In genomic region chr4:132509621-132510296, GRCm38 (mm10) we compare ENCODE assay signal across 8 mouse cellular contexts. TPM values are rescaled to one million over a fixed set of nuclear protein-coding genes. Genes with fewer than 3 reads are reported as not detected.
DNase-seq lines count a peak whose midpoint lies in the region; ATAC-seq and TF ChIP-seq lines count a peak whose summit lies in the region.

No protein-coding gene starts in this region.

- H3K36me3 ChIP-seq in ES-E14 (ENCODE audit: control insufficient read depth, insufficient read depth, low read length, poor library complexity, severe bottlenecking) = peaks cover 2% of the 10 kb centered on the region; the same call in 1 of the 2 replicates
- H3K36me3 ChIP-seq in forebrain, embryonic 13.5 days (ENCODE audit: poor library complexity, severe bottlenecking) = no peaks in the 10 kb centered on the region
- no peaks in the 10 kb centered on the region for H3K36me3 ChIP-seq in heart, postnatal 0 days (replicated peaks; ENCODE audit: control insufficient read depth, insufficient read depth, low read length)
- no peaks in the 10 kb centered on the region for H3K36me3 ChIP-seq in lung, embryonic 15.5 days

- TF ChIP-seq EP300 in heart, postnatal 0 days (IDR thresholded peaks at IDR 0.05; ENCODE audit: low read depth) = no peak

- DNase-seq in ES-E14 (ENCODE audit: low read depth, low spot score) = peak; percentile 87
- DNase-seq in cerebellum, adult 11 months = peak; percentile 40
- peak; percentile 69 for DNase-seq in heart, postnatal 0 days (ENCODE audit: low spot score)
- DNase-seq in kidney, postnatal 36 days = peak; percentile 94 to 95
- peak; percentile 49 for DNase-seq in ovary, postnatal 10 days (ENCODE audit: low spot score)
- peak; percentile 68 for DNase-seq in urinary bladder, adult 2 months (ENCODE audit: low spot score)

- peak; percentile 71 for ATAC-seq in forebrain, embryonic 13.5 days
- peak; percentile 51 for ATAC-seq in heart, postnatal 0 days (ENCODE audit: insufficient read depth, low read depth)
- ATAC-seq in lung, embryonic 15.5 days (ENCODE audit: borderline replicate concordance, extremely low read depth, low FRiP score, low TSS enrichment) = peak; percentile 82

- WGBS in forebrain, embryonic 13.5 days = under 1% methylated on average over 51 of the region's 52 CpGs
- WGBS in heart, postnatal 0 days = under 1% methylated on average over 50 of the region's 52 CpGs
- under 1% methylated on average over 49 of the region's 52 CpGs for WGBS in lung, embryonic 15.5 days

- no peak for TF ChIP-seq CTCF in heart, postnatal 0 days (IDR thresholded peaks at IDR 0.05; ENCODE audit: low read depth)

- peak overlapping the region; percentile 97 for H3K27ac ChIP-seq in ES-E14 (ENCODE audit: insufficient read depth, low read depth, low read length, poor library complexity, severe bottlenecking)
- peak overlapping the region; percentile 46 for H3K27ac ChIP-seq in forebrain, embryonic 13.5 days
- peak overlapping the region; percentile 61 for H3K27ac ChIP-seq in heart, postnatal 0 days (ENCODE audit: low read depth)
- H3K27ac ChIP-seq in lung, embryonic 15.5 days = peak overlapping the region; percentile 92

- in situ Hi-C loops in ES-E14 (cut with MboI; ENCODE audit: low sequenced_read_pairs in 2 of 2, unreplicated experiment in 2 of 2) = no loop called here

- H3K9me3 ChIP-seq in ES-E14 (ENCODE audit: control insufficient read depth, insufficient read depth, low read depth, low read length) = no peaks in the 10 kb centered on the region
- no peaks in the 10 kb centered on the region for H3K9me3 ChIP-seq in forebrain, embryonic 13.5 days (replicated peaks)
- H3K9me3 ChIP-seq in heart, postnatal 0 days (replicated peaks; ENCODE audit: control insufficient read depth, low read length) = no peaks in the 10 kb centered on the region
- no peaks in the 10 kb centered on the region for H3K9me3 ChIP-seq in lung, embryonic 15.5 days

- peaks cover 7 to 10% of the 10 kb centered on the region in 2 experiments; a peak in 3 of 4 replicates for H3K4me1 ChIP-seq in ES-E14 (ENCODE audit: control insufficient read depth in 2 of 2, insufficient read depth in 2 of 2, low read length in 2 of 2, poor library complexity in 1 of 2)
- peaks cover 14% of the 10 kb centered on the region for H3K4me1 ChIP-seq in forebrain, embryonic 13.5 days
- H3K4me1 ChIP-seq in heart, postnatal 0 days (ENCODE audit: control insufficient read depth, insufficient read depth) = peaks cover 19% of the 10 kb centered on the region; the same call in 1 of the 2 replicates
- peaks cover 31% of the 10 kb centered on the region for H3K4me1 ChIP-seq in lung, embryonic 15.5 days

- peak overlapping the region; percentile 99 for H3K9ac ChIP-seq in ES-E14 (ENCODE audit: insufficient read depth, low read depth, low read length, poor library complexity, severe bottlenecking)
- H3K9ac ChIP-seq in forebrain, embryonic 13.5 days = peak overlapping the region; percentile 76
- H3K9ac ChIP-seq in heart, postnatal 0 days (replicated peaks; ENCODE audit: low read depth, low read length) = peak overlapping the region; percentile 51
- H3K9ac ChIP-seq in lung, embryonic 15.5 days = peak overlapping the region; percentile 78

- peak overlapping the region; percentile 99 for H3K4me3 ChIP-seq in ES-E14 (ENCODE audit: insufficient read depth in 1 of 2, low read depth in 1 of 2, low read length in 2 of 2, poor library complexity in 1 of 2, severe bottlenecking in 1 of 2)
- H3K4me3 ChIP-seq in forebrain, embryonic 13.5 days = peak overlapping the region; percentile 79
- peak overlapping the region; percentile 83 for H3K4me3 ChIP-seq in heart, postnatal 0 days (ENCODE audit: low read depth, low read length)
- H3K4me3 ChIP-seq in lung, embryonic 15.5 days = peak overlapping the region; percentile 85

- peaks cover 4% of the 10 kb centered on the region; the same call in 1 of the 2 replicates for H3K27me3 ChIP-seq in forebrain, embryonic 13.5 days
- H3K27me3 ChIP-seq in heart, postnatal 0 days (ENCODE audit: control insufficient read depth, insufficient read depth, low read length) = no peaks in the 10 kb centered on the region
- no peaks in the 10 kb centered on the region for H3K27me3 ChIP-seq in lung, embryonic 15.5 days

- peak overlapping the region; percentile 92 for H3K4me2 ChIP-seq in forebrain, embryonic 13.5 days
- peak overlapping the region; percentile 84 for H3K4me2 ChIP-seq in heart, postnatal 0 days (ENCODE audit: low read depth, low read length)
- H3K4me2 ChIP-seq in lung, embryonic 15.5 days = peak overlapping the region; percentile 94

TF ChIP-seq in ES-E14, 5 proteins besides CTCF, POLR2A, EP300 and RAD21:
- TF ChIP-seq HCFC1 (IDR thresholded peaks at IDR 0.05; ENCODE audit: borderline replicate concordance, insufficient read depth, low read length) = no peak; the same call in 1 of the 2 replicates

RNA-seq across cellular contexts. Expression of gene Sesn2, which starts 0.5 kb away (rescaled TPM):
- 75.8 and 96.1 TPM in 2 replicates for total RNA-seq in ES-E14 (2012; rRNA removed)
- polyA plus RNA-seq in forebrain, embryonic 13.5 days (2015; fragmentation: Nextera tagmentation; extraction: Ambion mirVana) = 6.3 and 7.0 TPM in 2 replicates
- 6.2 and 8.9 TPM in 2 replicates for total RNA-seq in heart, postnatal 0 days (2014; rRNA removed; ENCODE audit: low replicate concordance)
- polyA plus RNA-seq in heart, postnatal 0 days (2015; fragmentation: Nextera tagmentation; extraction: Ambion mirVana) = 5.0 and 5.2 TPM in 2 replicates
- polyA plus RNA-seq in lung, embryonic 15.5 days (2015; fragmentation: Nextera tagmentation; extraction: Ambion mirVana) = 11.9 and 12.7 TPM in 2 replicates
- 9.8 and 10.1 TPM in 2 replicates for polyA plus RNA-seq in urinary bladder, adult 2 months (2012; rRNA removed)

RNA-seq across cellular contexts. Expression of gene Atpif1, which starts 23.7 kb away (rescaled TPM):
- 485 and 496 TPM in 2 replicates for total RNA-seq in ES-E14 (2012; rRNA removed)
- polyA plus RNA-seq in forebrain, embryonic 13.5 days (2015; fragmentation: Nextera tagmentation; extraction: Ambion mirVana) = 1,115 and 1,299 TPM in 2 replicates
- 340 and 524 TPM in 2 replicates for total RNA-seq in heart, postnatal 0 days (2014; rRNA removed; ENCODE audit: low replicate concordance)
- 2,178 and 2,289 TPM in 2 replicates for polyA plus RNA-seq in heart, postnatal 0 days (2015; fragmentation: Nextera tagmentation; extraction: Ambion mirVana)
- 913 and 923 TPM in 2 replicates for polyA plus RNA-seq in lung, embryonic 15.5 days (2015; fragmentation: Nextera tagmentation; extraction: Ambion mirVana)
- polyA plus RNA-seq in urinary bladder, adult 2 months (2012; rRNA removed) = 367 and 421 TPM in 2 replicates

RNA-seq across cellular contexts. Expression of gene Dnajc8, which starts 25.6 kb away (rescaled TPM):
- total RNA-seq in ES-E14 (2012; rRNA removed) = 127 and 167 TPM in 2 replicates
- 162 and 175 TPM in 2 replicates for polyA plus RNA-seq in forebrain, embryonic 13.5 days (2015; fragmentation: Nextera tagmentation; extraction: Ambion mirVana)
- total RNA-seq in heart, postnatal 0 days (2014; rRNA removed; ENCODE audit: low replicate concordance) = 64.0 and 104 TPM in 2 replicates
- polyA plus RNA-seq in heart, postnatal 0 days (2015; fragmentation: Nextera tagmentation; extraction: Ambion mirVana) = 94.1 and 96.2 TPM in 2 replicates
- polyA plus RNA-seq in lung, embryonic 15.5 days (2015; fragmentation: Nextera tagmentation; extraction: Ambion mirVana) = 146 and 157 TPM in 2 replicates
- polyA plus RNA-seq in urinary bladder, adult 2 months (2012; rRNA removed) = 138 and 139 TPM in 2 replicates

RNA-seq across cellular contexts. Expression of gene Med18, which starts 46.0 kb away (rescaled TPM):
- total RNA-seq in ES-E14 (2012; rRNA removed) = 29.7 and 32.8 TPM in 2 replicates
- polyA plus RNA-seq in forebrain, embryonic 13.5 days (2015; fragmentation: Nextera tagmentation; extraction: Ambion mirVana) = 26.1 and 28.1 TPM in 2 replicates
- 6.6 TPM in 2 replicates for total RNA-seq in heart, postnatal 0 days (2014; rRNA removed; ENCODE audit: low replicate concordance)
- 10.2 TPM in 2 replicates for polyA plus RNA-seq in heart, postnatal 0 days (2015; fragmentation: Nextera tagmentation; extraction: Ambion mirVana)
- polyA plus RNA-seq in lung, embryonic 15.5 days (2015; fragmentation: Nextera tagmentation; extraction: Ambion mirVana) = 23.3 and 24.2 TPM in 2 replicates
- polyA plus RNA-seq in urinary bladder, adult 2 months (2012; rRNA removed) = 5.6 and 7.5 TPM in 2 replicates

RNA-seq across cellular contexts. Expression of gene Ptafr, which starts 54.1 kb away (rescaled TPM):
- total RNA-seq in ES-E14 (2012; rRNA removed) = 0.26 and 0.40 TPM in 2 replicates
- polyA plus RNA-seq in forebrain, embryonic 13.5 days (2015; fragmentation: Nextera tagmentation; extraction: Ambion mirVana) = 0.13 and 0.35 TPM in 2 replicates
- 0.08 and 1.5 TPM in 2 replicates for total RNA-seq in heart, postnatal 0 days (2014; rRNA removed; ENCODE audit: low replicate concordance)
- 0.61 and 0.71 TPM in 2 replicates for polyA plus RNA-seq in heart, postnatal 0 days (2015; fragmentation: Nextera tagmentation; extraction: Ambion mirVana)
- 1.1 and 1.2 TPM in 2 replicates for polyA plus RNA-seq in lung, embryonic 15.5 days (2015; fragmentation: Nextera tagmentation; extraction: Ambion mirVana)
- 10.2 and 11.3 TPM in 2 replicates for polyA plus RNA-seq in urinary bladder, adult 2 months (2012; rRNA removed)

Comparison
In these comparisons a context has a peak if more than half of its experiments do, and no peak if none do; other contexts are left out.
1. Peak in every context shown above with its lines: DNase-seq, ATAC-seq, H3K4me3 ChIP-seq and H3K27ac ChIP-seq.
2. DNase-seq: peak in every context shown above with its lines; median percentile 94 in kidney, postnatal 36 days; 87 in ES-E14; 69 in heart, postnatal 0 days; 68 in urinary bladder, adult 2 months; 49 in ovary, postnatal 10 days; 40 in cerebellum, adult 11 months.
3. H3K27ac ChIP-seq: peak in every context shown above with its lines; median percentile 97 in ES-E14; 92 in lung, embryonic 15.5 days; 61 in heart, postnatal 0 days; 46 in forebrain, embryonic 13.5 days.